Mouse (Mus musculus) kidney, embryonic 14.5 days (tissue): ENCODE measurements around the gene Psma7. TPM values are rescaled to one million over a fixed set of nuclear protein-coding genes. Genes with fewer than 3 reads are reported as not detected.

ENCODE experiments used
- ATAC-seq: fragments of 200-750 bp; cut with Nextera tagmentation; 2 replicates; pipeline ENCODE4 v1.8.0; 2017; ENCODE audit warnings: moderate number of reproducible peaks, mild to moderate bottlenecking, moderate TSS enrichment, moderate library complexity; ENCODE audit not compliant: low FRiP score, low TSS enrichment
- H3K27ac ChIP-seq: fragments of 300-500 bp; sonication (generic); 2 replicates; pipeline ENCODE4 v1.5.1; 2014; ENCODE audit warnings: low read depth, mild to moderate bottlenecking, low read length, moderate library complexity, mixed read lengths
- H3K27me3 ChIP-seq: fragments of 300-500 bp; sonication (generic); 2 replicates; pipeline ENCODE4 v1.6.1; 2014; ENCODE audit warnings: mild to moderate bottlenecking, low read length; ENCODE audit not compliant: control insufficient read depth, insufficient read depth
- H3K36me3 ChIP-seq: fragments of 300-500 bp; sonication (generic); 2 replicates; pipeline ENCODE4 v1.6.1; 2014; ENCODE audit warnings: low read length, mixed read lengths; ENCODE audit not compliant: control insufficient read depth, insufficient read depth
- H3K4me1 ChIP-seq: fragments of 300-500 bp; sonication (generic); 2 replicates; pipeline ENCODE4 v1.6.1; 2014; ENCODE audit warnings: low read length, mixed read lengths; ENCODE audit not compliant: control insufficient read depth, insufficient read depth
- H3K4me2 ChIP-seq: fragments of 300-500 bp; sonication (generic); replicated peaks from 2 replicates; pipeline ENCODE4 v1.6.1; 2014; ENCODE audit warnings: low read depth, mild to moderate bottlenecking, low read length
- H3K4me3 ChIP-seq: fragments of 300-500 bp; sonication (generic); 2 replicates; pipeline ENCODE4 v1.5.1; 2014; ENCODE audit warnings: mild to moderate bottlenecking, low read length
- H3K9ac ChIP-seq: fragments of 300-500 bp; sonication (generic); 2 replicates; pipeline ENCODE4 v1.6.1; 2014; ENCODE audit warnings: low read depth, mild to moderate bottlenecking, low read length, moderate library complexity
- H3K9me3 ChIP-seq: fragments of 300-500 bp; sonication (generic); 2 replicates; pipeline ENCODE4 v1.6.1; 2016; ENCODE audit warnings: low read length; ENCODE audit not compliant: control insufficient read depth
- WGBS: fragments of 180-500 bp; shearing (Covaris S2); extraction: QIAGEN DNeasy Blood & Tissue Kit; methylation state at CpG from one replicate; pipeline ENCODE4 v1.1.7; 2014; 5-methylcytosine and 5-hydroxymethylcytosine counted together
- polyA plus RNA-seq: library from polyadenylated mRNA; unstranded; fragments of >200 nt; fragmentation: Nextera tagmentation; extraction: Ambion mirVana; gene quantifications from 2 replicates; pipeline ENCODE4 v1.2.1, GENCODE M21; 2014

Psma7 gene
- polyA plus RNA-seq, 1 experiment from 2014 or later, result 771 TPM

GRCm38 (mm10) chr2:180047980-180048635 lies 5.9 kb upstream of the Psma7 start:
- WGBS, result 93% methylated on average over 18 of the region's 18 CpGs
- no peaks in the 10 kb centered on the region for H3K27me3 ChIP-seq
- peaks cover 2% of the 10 kb centered on the region; the same call in 1 of the 2 replicates for H3K36me3 ChIP-seq
- H3K4me1 ChIP-seq, result peaks cover 8% of the 10 kb centered on the region; the same call in 1 of the 2 replicates
- no peak overlapping the region for H3K9ac ChIP-seq
- H3K4me2 ChIP-seq, result no peak overlapping the region
- ATAC-seq, result no peak
- H3K27ac ChIP-seq, result no peak overlapping the region
- no peak overlapping the region for H3K4me3 ChIP-seq
- H3K9me3 ChIP-seq, result no peaks in the 10 kb centered on the region

- ATAC-seq, result no peak
- Histone ChIP-seq H3K27ac (no peak overlapping the region), H3K9me3 (no peaks in the 10 kb centered on the region), H3K9ac (no peak overlapping the region), H3K4me3 (no peak overlapping the region), H3K27me3 (no peaks in the 10 kb centered on the region), H3K4me1 (peaks cover 8% of the 10 kb centered on the region; the same call in 1 of the 2 replicates), H3K36me3 (peaks cover 2% of the 10 kb centered on the region; the same call in 1 of the 2 replicates), H3K4me2 (no peak overlapping the region)
- WGBS, result 88% methylated on average over 3 of the region's 3 CpGs
These were observed 5.3 kb upstream of the Psma7 start for GRCm38 (mm10) chr2:180047580-180047979.

DNA sequence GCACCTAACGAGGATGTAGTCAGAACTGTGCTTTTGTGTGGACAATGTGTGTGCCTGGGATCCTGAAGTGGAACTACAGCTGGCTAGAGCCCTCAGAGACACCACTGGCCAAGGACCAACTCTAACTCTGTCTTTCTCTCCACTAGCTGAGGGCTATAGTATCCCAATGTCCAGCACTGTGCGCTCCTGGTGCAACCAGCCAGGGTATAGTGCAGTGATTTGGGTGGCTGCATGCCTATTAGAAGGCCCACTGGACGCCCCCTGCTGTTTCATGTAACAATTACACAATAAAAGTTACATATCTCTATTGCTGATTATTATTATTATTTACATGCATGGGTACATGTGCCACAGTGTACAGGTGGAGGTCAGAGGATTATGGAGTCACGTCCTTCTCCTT lies 3.0 kb upstream of the Psma7 start:
- Histone ChIP-seq H3K4me3 (no peak overlapping the region), H3K36me3 (peaks cover 2% of the 10 kb centered on the region; the same call in 1 of the 2 replicates), H3K4me2 (no peak overlapping the region), H3K9me3 (no peaks in the 10 kb centered on the region), H3K27me3 (no peaks in the 10 kb centered on the region), H3K27ac (no peak overlapping the region), H3K9ac (no peak overlapping the region), H3K4me1 (peaks cover 19% of the 10 kb centered on the region)
- 36% methylated on average over 4 of the region's 4 CpGs for WGBS
- ATAC-seq, result no peak

- WGBS, result under 1% methylated on average over 65 of the region's 66 CpGs
- Histone ChIP-seq H3K4me1 (peaks cover 23% of the 10 kb centered on the region), H3K9me3 (no peaks in the 10 kb centered on the region), H3K36me3 (peaks cover 13% of the 10 kb centered on the region), H3K9ac (peak overlapping the region; percentile 95), H3K4me3 (peak overlapping the region; percentile 99), H3K27ac (peak overlapping the region; percentile 85), H3K27me3 (no peaks in the 10 kb centered on the region), H3K4me2 (peak overlapping the region; percentile 62)
- ATAC-seq, result peak; percentile 75
These were observed 754 bp upstream of the Psma7 start for GRCm38 (mm10) chr2:180042858-180043515.

GRCm38 (mm10) chr2:180041577-180042255 lies 517 bp downstream of the Psma7 start:
- H3K9ac ChIP-seq, result peak overlapping the region; percentile 95
- under 1% methylated on average over 63 of the region's 66 CpGs for WGBS
- H3K4me3 ChIP-seq, result peak overlapping the region; percentile 99
- peaks cover 23% of the 10 kb centered on the region for H3K4me1 ChIP-seq
- peak; percentile 37 for ATAC-seq
- peak overlapping the region; percentile 85 for H3K27ac ChIP-seq
- peaks cover 25% of the 10 kb centered on the region for H3K36me3 ChIP-seq
- H3K4me2 ChIP-seq, result peak overlapping the region; percentile 74
- no peaks in the 10 kb centered on the region for H3K9me3 ChIP-seq
- H3K27me3 ChIP-seq, result no peaks in the 10 kb centered on the region

DNA sequence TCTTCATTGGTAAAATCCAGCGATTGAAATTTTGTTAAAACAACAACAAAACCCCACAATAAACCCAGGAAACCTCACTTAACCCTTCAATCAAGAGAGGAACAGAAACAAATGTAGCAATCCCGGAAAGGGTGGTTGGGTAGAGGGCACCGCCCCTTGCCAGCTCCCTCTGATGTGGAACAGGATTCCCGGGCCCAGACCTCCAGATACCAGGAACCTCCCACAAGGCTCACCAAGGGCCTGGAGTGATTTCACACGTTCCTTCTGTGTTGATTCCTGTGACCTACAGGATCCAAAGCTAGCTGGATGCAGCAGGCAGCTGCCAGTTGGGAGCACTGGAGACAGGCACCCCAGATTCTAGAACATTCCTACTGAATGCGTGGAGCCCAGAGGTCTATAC lies 1.8 kb downstream of the Psma7 start:
- H3K4me2 ChIP-seq, result peak overlapping the region; percentile 74
- H3K4me1 ChIP-seq, result peaks cover 23% of the 10 kb centered on the region
- peak overlapping the region; percentile 30; the same call in 1 of the 2 replicates for H3K27ac ChIP-seq
- H3K4me3 ChIP-seq, result 0 out of 2 replicates have a peak overlapping the region, but pooled peaks have one; percentile 99
- no peak for ATAC-seq
- WGBS, result 37% methylated on average over 6 of the region's 6 CpGs
- H3K36me3 ChIP-seq, result peaks cover 39% of the 10 kb centered on the region
- no peaks in the 10 kb centered on the region for H3K9me3 ChIP-seq
- H3K27me3 ChIP-seq, result no peaks in the 10 kb centered on the region
- peak overlapping the region; percentile 95; the same call in 1 of the 2 replicates for H3K9ac ChIP-seq

- H3K27ac ChIP-seq, result no peak overlapping the region
- H3K9me3 ChIP-seq, result no peaks in the 10 kb centered on the region
- 59% methylated on average over 5 of the region's 5 CpGs for WGBS
- no peak for ATAC-seq
- no peak overlapping the region for H3K4me3 ChIP-seq
- H3K9ac ChIP-seq, result no peak overlapping the region
- no peak overlapping the region for H3K4me2 ChIP-seq
- no peaks in the 10 kb centered on the region for H3K27me3 ChIP-seq
- H3K4me1 ChIP-seq, result 0 out of 2 replicates have a peak, but pooled peaks cover 2% of the 10 kb centered on the region
- H3K36me3 ChIP-seq, result peaks cover 95% of the 10 kb centered on the region
These were observed 7.5 kb downstream of the Psma7 start for GRCm38 (mm10) chr2:180034753-180035152.

DNA sequence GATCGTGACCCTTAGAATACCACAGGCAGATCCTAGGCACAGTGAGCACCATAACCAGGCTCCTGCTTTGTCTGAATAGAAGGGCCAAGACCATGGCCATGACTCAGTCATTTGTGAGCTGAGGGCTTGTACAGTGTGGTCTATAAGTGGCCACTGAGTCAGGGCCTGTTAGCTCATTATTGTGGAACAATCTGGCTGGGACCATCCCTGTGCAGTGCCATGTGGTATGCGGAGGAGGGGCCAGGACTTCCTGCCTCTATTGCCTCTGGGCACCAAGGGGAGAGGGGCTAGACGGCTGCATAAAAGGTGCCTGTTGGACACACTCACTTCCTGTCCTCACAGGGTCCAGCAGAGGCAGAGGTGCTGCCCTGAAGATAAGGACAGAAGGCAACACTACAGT lies 8.3 kb downstream of the Psma7 start:
- H3K36me3 ChIP-seq, result peaks cover 98% of the 10 kb centered on the region
- no peak overlapping the region for H3K4me2 ChIP-seq
- H3K4me3 ChIP-seq, result no peak overlapping the region
- H3K9me3 ChIP-seq, result no peaks in the 10 kb centered on the region
- H3K27me3 ChIP-seq, result no peaks in the 10 kb centered on the region
- no peak overlapping the region for H3K27ac ChIP-seq
- WGBS, result 58% methylated on average over 3 of the region's 3 CpGs
- ATAC-seq, result no peak
- H3K4me1 ChIP-seq, result no peaks in the 10 kb centered on the region
- H3K9ac ChIP-seq, result no peak overlapping the region
